24 mouse cellular contexts compared by ENCODE assay signal in genomic region chr2:105075809-105076208, GRCm38 (mm10). TPM values are rescaled to one million over a fixed set of nuclear protein-coding genes. Genes with fewer than 3 reads are reported as not detected.
"Had no signal": no experiment of that assay in that cellular context is flagged by ENCODE, and none has a peak within 500 bp of the region (broad histone marks: within the 10 kb centered on the region; RNA-seq: fewer than 3 reads in every experiment).

No protein-coding gene starts in this region.

- H3K4me3 ChIP-seq: midbrain, embryonic 10.5 days; midbrain, embryonic 13.5 days; myocyte; neural tube, embryonic 13.5 days; neural tube, embryonic 15.5 days had no signal

- ATAC-seq: midbrain, embryonic 13.5 days; midbrain, embryonic 16.5 days had no signal

- H3K27me3 ChIP-seq: midbrain, embryonic 13.5 days; neural tube, embryonic 13.5 days; neural tube, embryonic 15.5 days had no signal

- H3K9ac ChIP-seq: lung, embryonic 14.5 days; midbrain, embryonic 13.5 days; neural tube, embryonic 13.5 days; neural tube, embryonic 15.5 days had no signal

- H3K36me3 ChIP-seq: midbrain, embryonic 10.5 days; midbrain, embryonic 13.5 days; neural tube, embryonic 13.5 days; neural tube, embryonic 15.5 days had no signal

- H3K27ac ChIP-seq: midbrain, embryonic 10.5 days; midbrain, embryonic 13.5 days; neural tube, embryonic 13.5 days; neural tube, embryonic 15.5 days had no signal

- DNase-seq: lung, adult 18-20 months; lung, embryonic 14.5 days; lung, postnatal 10 days; lung, postnatal 4 days; retina, postnatal 1 day; right cerebral cortex, adult 18-20 months; right cerebral cortex, postnatal 25 days; right cerebral cortex, postnatal 4 days; spleen, adult 18-20 months; thymus, adult 18-20 months; thymus, postnatal 14 days; thymus, postnatal 36 days had no signal

- H3K4me2 ChIP-seq: lung, embryonic 14.5 days; midbrain, embryonic 13.5 days; neural tube, embryonic 13.5 days; neural tube, embryonic 15.5 days had no signal

- H3K4me1 ChIP-seq: midbrain, embryonic 10.5 days; midbrain, embryonic 13.5 days; neural tube, embryonic 13.5 days; neural tube, embryonic 15.5 days had no signal

- H3K9me3 ChIP-seq: midbrain, embryonic 10.5 days; midbrain, embryonic 13.5 days; neural tube, embryonic 13.5 days; neural tube, embryonic 15.5 days had no signal

RNA-seq across cellular contexts. Expression of gene Gm11060, which starts 16.0 kb away (rescaled TPM):
- polyA plus RNA-seq: lung, embryonic 14.5 days; lung, embryonic 16.5 days; midbrain, embryonic 10.5 days; midbrain, embryonic 13.5 days; midbrain, embryonic 16.5 days; myocyte; neural tube, embryonic 11.5 days; neural tube, embryonic 13.5 days; neural tube, embryonic 15.5 days; small intestine, adult 2 months; stomach, embryonic 14.5 days; stomach, embryonic 16.5 days; thymus, postnatal 0 days had no signal

RNA-seq across cellular contexts. Expression of gene Wt1, which starts 50.5 kb away (rescaled TPM):
- polyA plus RNA-seq: midbrain, embryonic 10.5 days; myocyte had no signal
